Mouse (Mus musculus): ENCODE measurements at regions not wholly inside any gene's neighbourhood (a gene's known extent, or its start where the extent isn't known, plus 50 kb on each side); places are given as distances from the start of the nearest gene placed in this dataset.

DNA sequence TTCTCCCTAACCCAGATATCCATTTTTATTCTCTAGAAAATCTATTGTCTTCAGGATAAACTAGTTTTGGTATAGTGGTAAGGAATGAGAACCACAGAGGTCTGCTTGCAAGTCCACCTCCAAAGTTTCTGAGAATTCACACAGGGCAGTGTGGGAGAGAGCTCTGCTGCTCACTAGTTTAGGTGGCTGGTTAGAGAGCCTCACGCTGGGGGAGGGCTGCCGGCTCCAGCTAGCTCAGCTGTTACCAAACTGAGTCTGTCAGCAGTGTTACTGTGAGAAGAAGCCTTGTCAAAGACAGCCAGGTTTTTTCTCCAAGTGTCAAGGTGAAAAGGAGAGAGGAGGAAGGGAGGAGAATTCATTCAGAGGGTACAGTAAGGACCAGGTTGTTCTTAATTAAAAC is 147.8 kb upstream of the Eif4g2 start:
- H3K9me3 ChIP-seq: no peaks in the 10 kb centered on the region
- 76% methylated on average over 2 of the region's 2 CpGs for WGBS
- H3K27ac ChIP-seq (replicated peaks): no peak overlapping the region
- H3K9ac ChIP-seq (replicated peaks): no peak overlapping the region
- no peaks in the 10 kb centered on the region for H3K4me1 ChIP-seq
- H3K4me3 ChIP-seq: no peak overlapping the region
- ATAC-seq (replicated peaks): no peak
- H3K27me3 ChIP-seq: no peaks in the 10 kb centered on the region
- no peak overlapping the region for H3K4me2 ChIP-seq (replicated peaks)
- no peaks in the 10 kb centered on the region for H3K36me3 ChIP-seq

DNA sequence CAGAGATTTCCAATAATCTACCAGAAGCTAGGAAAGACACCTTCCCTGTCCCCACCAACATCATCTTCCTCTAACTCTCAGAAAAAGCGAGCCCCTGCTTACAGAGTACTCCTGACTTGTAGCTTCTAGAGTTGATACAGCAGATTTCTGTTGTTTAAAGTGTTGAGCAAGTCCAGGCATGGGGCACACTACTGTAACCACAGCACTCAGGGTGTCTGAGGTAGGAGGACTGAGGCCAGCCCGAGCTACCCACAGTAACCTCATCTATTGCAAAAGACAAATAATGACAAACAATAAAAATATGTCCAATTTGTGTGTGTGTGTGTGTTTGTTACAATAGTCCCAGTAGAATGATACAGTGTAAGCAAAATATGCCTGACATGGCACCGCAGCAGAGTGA is 144.3 kb upstream of the Eif4g2 start:
- Histone ChIP-seq H3K4me2 (replicated peaks) (no peak overlapping the region), H3K4me1 (no peaks in the 10 kb centered on the region), H3K9ac (replicated peaks) (no peak overlapping the region), H3K27me3 (no peaks in the 10 kb centered on the region), H3K36me3 (no peaks in the 10 kb centered on the region), H3K9me3 (no peaks in the 10 kb centered on the region), H3K27ac (replicated peaks) (no peak overlapping the region), H3K4me3 (no peak overlapping the region)
- ATAC-seq (replicated peaks): no peak
- WGBS: 85% methylated on average over 3 of the region's 3 CpGs

GRCm38 (mm10) chr7:111226026-111226656 is 143.3 kb upstream of the Eif4g2 start:
- Histone ChIP-seq H3K4me3 (no peak overlapping the region), H3K4me2 (replicated peaks) (no peak overlapping the region), H3K36me3 (no peaks in the 10 kb centered on the region), H3K4me1 (no peaks in the 10 kb centered on the region), H3K9me3 (no peaks in the 10 kb centered on the region), H3K9ac (replicated peaks) (no peak overlapping the region), H3K27me3 (no peaks in the 10 kb centered on the region), H3K27ac (replicated peaks) (no peak overlapping the region)
- WGBS: 79% methylated on average over 1 of the region's 1 CpGs
- no peak for ATAC-seq (replicated peaks)

DNA sequence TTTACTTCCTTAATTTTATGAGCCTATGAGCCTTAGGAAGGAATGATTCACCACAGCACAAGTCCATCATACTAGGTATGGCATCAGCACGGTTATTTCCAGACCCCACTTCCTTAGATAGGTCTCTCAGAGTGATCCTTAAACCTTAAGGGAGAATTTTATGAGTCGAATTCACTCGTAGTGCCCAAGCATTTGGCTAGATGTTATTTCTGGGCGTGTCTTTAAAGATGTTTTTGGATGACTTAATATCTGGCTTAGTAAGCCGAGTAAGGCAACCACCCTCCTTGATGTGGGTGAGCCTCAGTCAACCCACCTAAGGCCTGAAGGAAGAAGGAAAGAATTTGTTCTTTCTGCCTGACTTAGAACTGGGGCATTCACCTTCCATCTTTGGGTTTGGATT is 132.8 kb upstream of the Eif4g2 start:
- Histone ChIP-seq H3K9me3 (no peaks in the 10 kb centered on the region), H3K4me3 (no peak overlapping the region), H3K36me3 (no peaks in the 10 kb centered on the region), H3K27me3 (no peaks in the 10 kb centered on the region), H3K9ac (replicated peaks) (no peak overlapping the region), H3K4me2 (replicated peaks) (no peak overlapping the region), H3K4me1 (no peaks in the 10 kb centered on the region), H3K27ac (replicated peaks) (no peak overlapping the region)
- ATAC-seq (replicated peaks): no peak
- 90% methylated on average over 5 of the region's 5 CpGs for WGBS

DNA sequence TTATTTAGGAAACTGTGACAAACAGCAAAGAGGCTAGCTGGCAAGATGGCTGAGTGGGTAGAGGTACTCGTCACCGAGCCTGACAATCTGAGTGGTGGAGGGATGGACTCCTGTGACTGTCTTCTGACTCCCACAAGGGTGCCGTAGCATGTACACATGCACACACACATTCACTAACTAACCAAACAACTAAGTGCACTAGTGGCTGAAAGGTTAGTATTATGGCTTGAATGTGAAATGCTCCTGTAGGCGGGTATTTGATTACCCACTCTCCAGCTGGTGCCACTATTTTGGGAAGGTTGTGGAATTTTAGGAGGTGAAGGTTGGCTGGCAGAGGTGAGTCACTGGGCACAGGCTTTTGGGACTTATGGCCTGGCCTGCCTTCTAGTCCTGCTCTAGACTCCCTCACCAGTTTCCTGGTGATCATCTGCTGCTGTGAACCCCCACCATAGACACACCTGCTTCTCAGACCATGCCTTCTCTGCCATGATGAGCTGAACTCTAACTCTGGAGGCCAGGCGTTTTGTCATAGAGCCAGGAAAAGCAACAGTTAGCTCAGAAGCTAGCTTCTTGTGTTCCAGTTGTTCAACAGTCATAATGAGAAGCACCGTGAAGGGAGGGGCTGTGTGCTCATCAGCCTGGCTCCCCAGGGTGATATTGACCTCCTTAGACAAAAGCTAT is 131.5 kb upstream of the Eif4g2 start:
- no peaks in the 10 kb centered on the region for H3K9me3 ChIP-seq
- H3K27ac ChIP-seq (replicated peaks): no peak overlapping the region
- H3K36me3 ChIP-seq: no peaks in the 10 kb centered on the region
- ATAC-seq (replicated peaks): no peak
- peaks cover 3% of the 10 kb centered on the region; the same call in 1 of the 2 replicates for H3K4me1 ChIP-seq
- H3K4me3 ChIP-seq: no peak overlapping the region
- H3K27me3 ChIP-seq: no peaks in the 10 kb centered on the region
- no peak overlapping the region for H3K9ac ChIP-seq (replicated peaks)
- H3K4me2 ChIP-seq (replicated peaks): no peak overlapping the region
- WGBS: 87% methylated on average over 6 of the region's 6 CpGs

DNA sequence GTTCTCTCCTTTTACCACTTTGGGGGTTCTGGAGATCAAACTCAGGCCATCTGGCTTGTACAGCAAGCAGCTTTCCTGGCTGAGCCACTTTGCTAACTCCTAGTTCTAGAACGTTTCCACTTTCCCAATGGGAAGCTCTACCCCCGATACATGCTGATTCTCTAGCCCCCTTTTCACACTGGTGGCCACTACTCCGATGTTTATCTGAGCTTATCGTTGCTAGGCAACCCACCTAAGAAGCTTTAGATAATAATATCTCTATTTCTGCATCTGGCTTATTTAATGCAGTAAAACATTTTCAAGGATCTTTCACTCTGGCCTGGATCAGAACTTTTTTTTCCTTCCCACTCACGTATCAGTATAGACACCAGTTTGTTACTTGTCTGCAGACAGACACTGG is 129.4 kb upstream of the Eif4g2 start:
- no peaks in the 10 kb centered on the region for H3K9me3 ChIP-seq
- no peak overlapping the region for H3K9ac ChIP-seq (replicated peaks)
- H3K4me1 ChIP-seq: peaks cover 3% of the 10 kb centered on the region; the same call in 1 of the 2 replicates
- H3K27me3 ChIP-seq: no peaks in the 10 kb centered on the region
- WGBS: 69% methylated on average over 5 of the region's 5 CpGs
- ATAC-seq (replicated peaks): no peak
- no peak overlapping the region for H3K4me3 ChIP-seq
- no peaks in the 10 kb centered on the region for H3K36me3 ChIP-seq
- H3K4me2 ChIP-seq (replicated peaks): no peak overlapping the region
- H3K27ac ChIP-seq (replicated peaks): no peak overlapping the region

- no peaks in the 10 kb centered on the region for H3K36me3 ChIP-seq
- H3K4me3 ChIP-seq: no peak overlapping the region
- WGBS: 79% methylated on average over 11 of the region's 11 CpGs
- H3K27ac ChIP-seq (replicated peaks): no peak overlapping the region
- no peak for ATAC-seq (replicated peaks)
- no peak overlapping the region for H3K9ac ChIP-seq (replicated peaks)
- no peaks in the 10 kb centered on the region for H3K9me3 ChIP-seq
- no peaks in the 10 kb centered on the region for H3K27me3 ChIP-seq
- H3K4me2 ChIP-seq (replicated peaks): no peak overlapping the region
- peaks cover 3% of the 10 kb centered on the region; the same call in 1 of the 2 replicates for H3K4me1 ChIP-seq
These were observed 128.8 kb upstream of the Eif4g2 start for GRCm38 (mm10) chr7:111211641-111212040.

- H3K27me3 ChIP-seq: no peaks in the 10 kb centered on the region
- H3K27ac ChIP-seq (replicated peaks): no peak overlapping the region
- H3K4me3 ChIP-seq: no peak overlapping the region
- no peaks in the 10 kb centered on the region for H3K36me3 ChIP-seq
- 59% methylated on average over 8 of the region's 8 CpGs for WGBS
- ATAC-seq (replicated peaks): no peak
- H3K9ac ChIP-seq (replicated peaks): no peak overlapping the region
- H3K4me1 ChIP-seq: peaks cover 8% of the 10 kb centered on the region; the same call in 1 of the 2 replicates
- no peak overlapping the region for H3K4me2 ChIP-seq (replicated peaks)
- no peaks in the 10 kb centered on the region for H3K9me3 ChIP-seq
These were observed 127.5 kb upstream of the Eif4g2 start for GRCm38 (mm10) chr7:111210282-111210681.

GRCm38 (mm10) chr7:111205876-111206275 is 123.0 kb upstream of the Eif4g2 start:
- Histone ChIP-seq H3K4me2 (replicated peaks) (no peak overlapping the region), H3K9me3 (no peaks in the 10 kb centered on the region), H3K27ac (replicated peaks) (no peak overlapping the region), H3K4me3 (no peak overlapping the region), H3K9ac (replicated peaks) (no peak overlapping the region), H3K4me1 (peaks cover 8% of the 10 kb centered on the region; the same call in 1 of the 2 replicates), H3K36me3 (no peaks in the 10 kb centered on the region), H3K27me3 (no peaks in the 10 kb centered on the region)
- no peak for ATAC-seq (replicated peaks)
- 47% methylated on average over 5 of the region's 5 CpGs for WGBS

DNA sequence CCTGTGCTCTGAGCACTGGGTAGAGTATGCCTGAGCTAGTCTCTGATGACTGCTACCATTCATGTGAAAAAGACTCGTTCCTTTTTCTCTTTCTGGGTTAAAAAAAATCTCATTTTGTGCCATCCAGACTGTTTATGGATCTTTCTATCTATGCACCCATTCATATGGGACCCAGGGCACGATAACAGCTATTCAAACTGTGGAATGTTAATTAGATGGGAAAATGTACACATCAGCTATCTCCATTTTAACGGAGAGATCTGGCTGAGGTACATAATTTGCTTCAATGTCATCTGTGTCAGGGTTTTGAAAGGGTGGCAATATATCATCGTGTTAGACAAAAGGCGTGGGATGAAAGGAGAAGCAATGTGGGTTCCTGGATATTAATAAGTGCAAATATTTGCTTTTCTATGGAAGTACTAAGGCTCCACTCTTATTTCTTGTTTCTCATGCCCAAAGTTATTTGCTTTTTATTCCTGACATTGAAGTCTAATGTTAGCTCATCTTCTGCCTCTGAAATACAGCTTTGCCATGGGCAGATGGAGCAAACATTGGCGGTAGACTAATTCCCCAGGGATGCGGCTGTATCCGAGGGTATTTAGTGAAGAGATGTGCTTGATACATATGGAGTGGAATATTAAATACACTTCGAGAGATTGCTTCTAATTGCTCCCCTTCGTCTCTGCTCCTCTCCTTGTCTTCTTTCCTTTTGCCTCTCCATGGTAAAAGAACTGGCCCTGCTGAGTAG is 116.0 kb upstream of the Eif4g2 start:
- Histone ChIP-seq H3K36me3 (no peaks in the 10 kb centered on the region), H3K4me2 (replicated peaks) (no peak overlapping the region), H3K27ac (replicated peaks) (peak overlapping the region; percentile 56), H3K4me3 (no peak overlapping the region), H3K27me3 (no peaks in the 10 kb centered on the region), H3K9me3 (no peaks in the 10 kb centered on the region), H3K9ac (replicated peaks) (no peak overlapping the region), H3K4me1 (peaks cover 13% of the 10 kb centered on the region)
- 32% methylated on average over 10 of the region's 10 CpGs for WGBS
- ATAC-seq (replicated peaks): 0 out of 2 replicates have a peak, but pooled peaks have one; percentile 23

DNA sequence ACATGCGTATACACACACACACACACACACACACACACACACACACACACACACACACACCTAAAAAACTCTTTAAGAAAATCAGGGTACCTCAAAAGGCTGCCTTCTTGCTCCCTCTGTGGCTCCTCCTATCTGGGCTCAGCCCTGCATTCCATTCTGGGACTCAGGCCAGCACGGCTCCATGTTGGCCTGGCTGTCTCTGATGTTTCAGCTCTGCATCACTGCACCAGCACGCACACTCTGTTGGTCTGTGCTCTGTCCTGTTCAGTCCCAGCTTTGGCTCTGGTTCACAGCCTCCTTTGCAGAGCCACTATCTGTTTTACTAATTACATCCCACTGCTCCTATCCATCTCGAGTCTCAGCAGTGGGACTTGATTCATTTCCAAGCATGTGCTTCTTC is 108.8 kb upstream of the Eif4g2 start:
- no peak overlapping the region for H3K9ac ChIP-seq (replicated peaks)
- 0 out of 2 replicates have a peak, but pooled peaks cover 3% of the 10 kb centered on the region for H3K4me1 ChIP-seq
- H3K4me2 ChIP-seq (replicated peaks): no peak overlapping the region
- H3K27ac ChIP-seq (replicated peaks): no peak overlapping the region
- peak; percentile 85 for ATAC-seq (replicated peaks)
- no peaks in the 10 kb centered on the region for H3K9me3 ChIP-seq
- H3K36me3 ChIP-seq: no peaks in the 10 kb centered on the region
- no peak overlapping the region for H3K4me3 ChIP-seq
- no peaks in the 10 kb centered on the region for H3K27me3 ChIP-seq
- 45% methylated on average over 4 of the region's 4 CpGs for WGBS

- no peaks in the 10 kb centered on the region for H3K27me3 ChIP-seq
- no peak overlapping the region for H3K4me3 ChIP-seq
- no peaks in the 10 kb centered on the region for H3K36me3 ChIP-seq
- H3K4me1 ChIP-seq: 0 out of 2 replicates have a peak, but pooled peaks cover 3% of the 10 kb centered on the region
- no peaks in the 10 kb centered on the region for H3K9me3 ChIP-seq
- no peak overlapping the region for H3K4me2 ChIP-seq (replicated peaks)
- no peak for ATAC-seq (replicated peaks)
- no peak overlapping the region for H3K9ac ChIP-seq (replicated peaks)
- H3K27ac ChIP-seq (replicated peaks): no peak overlapping the region
These were observed 108.4 kb upstream of the Eif4g2 start for GRCm38 (mm10) chr7:111191216-111191615.

Data from forebrain, embryonic 15.5 days (tissue).